Mouse (Mus musculus): Measurements from ENCODE around the gene Fam214b.

Gene Fam214b

GRCm38 (mm10) chr4:43038567-43039495 lies 7.2 kb downstream of the Fam214b start:
- peak; percentile 34 for DNase-seq (ENCODE audit: low spot score)

GRCm38 (mm10) chr4:43037860-43038566 lies 8.0 kb downstream of the Fam214b start:
- no peak for DNase-seq (ENCODE audit: low spot score)

DNA sequence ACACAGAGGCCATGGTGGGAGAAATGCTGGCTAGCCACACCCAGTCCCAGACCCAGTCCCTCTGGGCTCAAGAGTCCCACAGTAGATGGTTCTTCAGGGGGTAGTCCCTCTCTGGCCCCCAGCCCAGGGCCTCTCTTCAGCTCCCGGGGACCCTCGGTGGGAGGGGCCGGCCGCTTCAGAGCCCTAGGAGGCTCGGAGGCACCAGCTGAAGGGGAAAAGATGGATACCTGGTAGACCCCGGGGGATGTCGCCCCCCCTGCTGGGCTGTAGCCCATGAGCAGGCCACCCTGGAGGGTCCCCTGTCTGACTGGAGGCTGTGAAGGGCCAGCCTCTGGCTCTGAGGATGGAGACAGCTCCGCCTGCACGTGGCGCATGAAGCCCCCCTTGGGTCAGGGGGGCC lies 9.7 kb downstream of the Fam214b start:
- no peak for DNase-seq (ENCODE audit: low spot score)

DNA sequence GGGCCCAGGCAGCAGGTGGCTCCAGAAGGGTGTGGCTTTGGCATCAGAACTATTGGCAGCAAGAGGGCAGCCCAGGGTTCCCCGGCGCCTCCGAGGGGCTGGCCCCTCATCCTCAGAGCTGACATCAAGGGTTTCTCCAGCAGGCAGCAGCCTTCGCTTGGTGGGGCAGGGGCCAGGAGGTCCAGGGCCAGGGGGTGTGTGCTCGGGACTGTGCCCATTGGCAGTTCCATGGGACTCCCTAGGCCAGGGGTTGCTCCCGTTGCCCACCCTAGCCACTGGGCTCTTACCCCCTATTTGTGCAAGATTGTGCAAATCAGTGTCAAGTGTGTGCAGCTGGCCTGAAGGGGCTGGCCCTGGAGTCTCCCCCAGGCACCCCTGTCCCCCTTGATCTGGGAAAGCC lies 10.2 kb downstream of the Fam214b start:
- no peak for DNase-seq (ENCODE audit: low spot score)

GRCm38 (mm10) chr4:43033481-43033880 lies 12.5 kb downstream of the Fam214b start:
- no peak for DNase-seq (ENCODE audit: low spot score)

DNA sequence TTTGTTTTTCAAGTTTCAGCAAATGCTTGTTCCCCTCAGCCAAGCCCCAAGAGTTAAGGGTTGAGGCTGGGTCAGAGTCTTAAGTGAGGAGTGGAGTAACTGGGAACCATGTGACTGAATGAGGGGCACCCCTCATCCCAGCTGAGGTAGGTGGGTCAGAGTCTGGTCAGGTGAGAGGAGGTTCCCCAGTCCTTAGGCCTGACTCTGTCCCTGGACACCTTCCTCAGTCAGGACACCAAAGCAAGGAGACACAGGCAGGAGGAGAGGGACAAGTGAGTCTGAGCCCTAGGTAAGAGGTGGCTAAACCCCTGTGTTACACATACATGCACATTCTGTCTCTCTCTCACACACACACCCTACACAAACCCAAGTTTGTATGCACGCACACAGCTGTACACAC lies 13.5 kb downstream of the Fam214b start:
- no peak for DNase-seq (ENCODE audit: low spot score)

DNA sequence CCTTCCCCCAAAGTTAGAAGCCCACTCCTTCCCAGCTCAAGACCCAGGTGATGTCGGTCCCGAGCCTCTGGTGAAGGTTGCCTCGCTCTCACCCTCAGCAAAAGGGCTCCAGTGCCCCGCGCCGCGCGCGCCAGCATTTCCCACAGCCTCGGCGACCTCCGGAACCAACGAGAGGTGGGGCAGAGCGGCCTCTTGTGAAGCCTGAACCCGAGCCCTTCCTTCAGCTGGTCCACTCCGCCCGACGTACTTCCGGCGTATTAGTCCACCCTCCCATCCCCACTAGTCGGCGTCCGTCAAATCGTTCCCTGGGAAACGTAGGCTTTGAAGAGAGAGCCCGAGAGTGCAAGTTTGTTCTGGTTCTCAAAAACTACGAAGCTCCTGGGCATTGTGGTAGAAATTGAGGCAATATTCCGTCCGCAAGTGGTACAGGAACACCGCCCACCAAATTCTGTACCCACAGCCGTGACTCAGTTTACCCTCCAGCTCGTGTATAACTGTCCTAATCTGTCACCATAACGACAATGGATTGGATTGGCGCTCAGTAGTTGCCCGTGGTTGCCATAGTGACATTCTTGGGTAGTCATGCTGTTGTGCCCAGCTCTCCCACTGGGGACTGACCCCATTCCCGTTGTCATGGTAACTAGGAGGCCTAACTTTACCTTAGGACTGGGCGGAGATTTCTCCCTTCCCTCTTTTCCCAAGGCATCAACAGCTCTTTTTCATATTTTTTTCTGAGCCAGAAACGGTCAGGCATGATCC lies 14.6 kb downstream of the Fam214b start, which contains the start of gene Stoml2:
Stoml2 (minus strand) TSS at position 474 of the 759 bp plus-strand sequence.
- DNase-seq (ENCODE audit: low spot score), result peak; percentile 90

GRCm38 (mm10) chr4:43030780-43031230 lies 15.2 kb downstream of the Fam214b start:
- no peak for DNase-seq (ENCODE audit: low spot score)

GRCm38 (mm10) chr4:43030352-43030751 lies 15.7 kb downstream of the Fam214b start:
- DNase-seq (ENCODE audit: low spot score), result no peak

GRCm38 (mm10) chr4:43029749-43030148 lies 16.3 kb downstream of the Fam214b start:
- no peak for DNase-seq (ENCODE audit: low spot score)

DNA sequence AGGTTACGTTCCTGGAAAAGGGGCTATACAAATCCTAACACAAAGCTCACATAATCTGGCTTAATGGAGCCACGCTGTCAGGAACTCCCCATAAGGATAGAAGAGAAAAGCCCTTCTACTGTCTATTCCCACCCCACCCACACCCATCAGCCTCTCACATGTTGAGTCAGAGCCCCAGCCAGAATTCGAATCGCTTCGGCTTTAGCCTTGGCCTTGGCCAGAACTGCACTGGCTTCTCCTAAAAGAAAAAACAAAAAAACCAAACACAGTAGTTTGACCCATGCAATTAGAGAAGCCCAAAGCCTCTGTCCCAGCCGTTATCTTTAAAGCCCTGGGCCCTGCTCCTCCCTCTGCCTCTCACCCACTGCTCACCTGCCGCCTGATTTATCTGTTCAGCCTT lies 16.9 kb downstream of the Fam214b start:
- no peak for DNase-seq (ENCODE audit: low spot score)

DNA sequence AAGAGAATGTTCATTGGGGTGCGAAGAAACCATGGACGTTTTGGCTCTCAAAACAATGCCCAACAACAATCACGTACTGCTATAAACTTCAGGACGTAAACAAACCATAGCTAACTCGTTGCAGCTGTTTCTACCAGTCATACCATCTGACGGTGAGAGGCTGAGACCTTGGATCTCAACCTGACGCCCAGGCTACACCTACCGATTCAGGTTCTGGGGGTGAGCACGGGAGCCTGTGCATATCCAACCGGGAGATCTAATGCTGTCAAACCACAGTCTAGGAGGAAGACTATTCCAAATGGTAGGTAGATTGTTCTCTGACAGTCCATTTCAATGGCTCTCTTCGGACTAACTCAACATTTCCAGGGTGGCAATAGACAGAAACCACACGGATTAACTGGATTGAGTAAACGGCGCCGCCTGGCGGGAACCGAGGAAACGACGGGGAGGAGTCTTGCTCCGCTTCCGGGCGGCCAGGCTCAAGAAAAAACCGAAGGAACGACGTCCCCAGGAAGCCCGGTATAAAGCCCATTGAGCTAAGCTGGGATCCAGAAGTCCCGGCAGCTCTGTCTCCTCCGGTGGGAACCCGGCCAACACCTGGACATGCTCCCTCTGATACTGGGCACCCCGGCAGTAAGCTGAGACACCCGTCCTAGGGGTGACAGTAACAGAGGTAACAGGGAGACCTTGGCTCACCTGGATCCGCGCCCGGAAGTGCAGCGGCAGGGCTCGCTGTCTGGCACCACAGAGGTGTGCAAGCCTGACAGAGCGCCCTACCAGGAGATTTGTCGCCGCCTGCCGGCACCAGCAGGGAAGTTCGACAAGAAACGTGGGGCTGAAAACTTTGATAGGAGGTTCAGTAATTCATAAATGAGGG lies 20.7 kb downstream of the Fam214b start, which contains the start of gene Pigo:
Pigo (minus strand) TSS at position 736 of the 877 bp plus-strand sequence.
- DNase-seq (ENCODE audit: low spot score), result peak; percentile 93

GRCm38 (mm10) chr4:43024673-43025072 lies 21.3 kb downstream of the Fam214b start:
- DNase-seq (ENCODE audit: low spot score), result no peak

DNA sequence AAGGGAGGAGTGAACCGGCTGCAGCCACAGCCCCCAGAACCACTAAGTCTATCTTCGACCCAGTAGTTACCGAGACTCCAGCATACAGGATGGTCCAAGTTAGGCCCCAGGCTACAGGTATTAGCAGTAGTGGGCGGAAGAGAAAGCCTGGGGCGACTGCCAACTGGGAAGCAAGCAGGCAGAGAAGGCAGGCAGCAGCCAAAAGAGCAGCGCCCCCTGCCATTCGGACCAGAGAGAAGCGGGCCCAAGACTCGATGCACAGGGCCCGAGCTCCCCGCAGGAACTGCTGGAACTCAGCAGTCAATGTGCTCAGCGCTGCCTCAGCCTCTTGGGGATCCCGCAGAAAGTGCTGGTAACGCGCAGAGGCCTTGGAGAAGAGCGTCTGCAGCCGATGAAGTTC lies 24.7 kb downstream of the Fam214b start:
- no peak for DNase-seq (ENCODE audit: low spot score)

DNA sequence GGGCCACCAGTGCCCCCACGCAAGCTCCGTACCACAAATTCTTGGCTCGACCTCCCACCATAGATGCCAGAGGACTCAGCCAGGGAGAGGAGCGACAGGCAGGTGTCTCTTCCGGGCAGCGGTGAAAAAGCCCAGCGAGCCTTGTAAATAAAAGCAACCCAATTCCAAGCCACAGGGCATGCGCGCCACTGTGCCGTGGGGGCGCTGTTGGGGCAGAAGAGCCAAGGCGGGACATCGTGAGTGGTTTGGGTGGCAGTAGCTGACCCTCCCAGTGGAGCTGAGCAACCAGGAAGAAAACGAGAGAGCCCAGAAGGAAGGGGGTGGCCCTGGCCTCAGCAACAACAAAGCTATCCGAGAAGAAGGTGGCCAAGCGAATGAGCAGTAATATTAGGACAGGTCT lies 25.1 kb downstream of the Fam214b start:
- no peak for DNase-seq (ENCODE audit: low spot score)

DNA sequence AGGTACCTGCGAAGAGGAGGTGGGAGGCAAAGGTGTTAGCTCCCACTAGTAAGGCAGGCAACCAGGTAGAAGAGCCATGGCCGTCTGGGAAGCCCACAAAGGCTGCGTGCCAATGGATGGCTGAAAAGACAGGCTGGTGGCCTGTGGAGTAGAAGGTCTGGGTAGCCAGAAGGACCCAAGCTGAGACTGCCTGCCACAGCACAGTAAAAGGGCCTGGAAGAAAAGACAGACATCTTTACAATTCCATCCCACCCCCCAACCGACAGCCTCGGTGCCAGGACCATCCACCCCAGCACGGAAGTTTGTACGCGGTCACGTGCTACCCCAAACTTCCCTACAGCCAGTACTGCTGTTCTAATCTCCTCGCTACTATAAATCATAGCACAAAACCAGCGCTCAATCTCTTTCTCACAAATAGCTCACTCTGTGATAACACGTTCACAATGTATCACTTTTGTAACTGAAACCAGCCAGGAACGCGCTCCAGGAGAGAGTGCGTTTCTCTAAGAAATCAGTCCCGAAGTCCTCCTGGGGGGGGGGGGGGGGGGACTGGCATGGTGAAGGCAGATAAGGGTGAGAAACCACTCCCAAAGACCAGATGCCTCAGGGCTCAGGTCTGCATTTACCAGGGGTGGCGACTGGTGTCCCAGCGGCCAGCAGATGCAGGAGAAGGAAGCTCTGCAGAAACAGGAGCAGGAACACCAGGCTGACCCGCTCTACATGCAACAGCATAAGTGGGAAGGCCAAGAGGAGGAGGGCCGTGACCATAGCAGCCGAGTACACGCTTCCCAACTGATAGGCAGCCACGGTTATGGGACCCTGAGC lies 26.2 kb downstream of the Fam214b start:
- DNase-seq (ENCODE audit: low spot score), result no peak

- DNase-seq (ENCODE audit: low spot score), result no peak
Observed at GRCm38 (mm10) chr4:43019176-43019575, 26.8 kb downstream of the Fam214b start.

DNA sequence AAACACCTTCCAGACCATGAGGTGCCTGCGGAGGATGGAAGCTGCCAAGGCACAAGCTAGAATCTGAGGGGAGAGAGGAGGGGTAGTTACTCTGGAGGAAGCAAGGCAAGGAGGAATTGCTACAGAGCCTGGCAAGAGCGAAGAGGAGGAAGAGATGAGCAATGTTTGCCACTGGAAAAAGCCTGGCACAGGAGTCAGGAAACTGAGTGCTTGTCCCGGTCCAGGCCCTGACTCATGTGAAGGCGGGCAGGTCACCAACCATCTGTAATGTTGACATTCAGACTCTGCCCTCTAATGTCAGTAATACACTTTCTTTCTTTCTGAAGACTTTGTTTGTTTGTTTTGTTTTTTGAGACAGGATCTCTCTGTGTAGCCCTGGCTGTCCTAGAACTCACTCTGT lies 27.9 kb downstream of the Fam214b start:
- no peak for DNase-seq (ENCODE audit: low spot score)

DNA sequence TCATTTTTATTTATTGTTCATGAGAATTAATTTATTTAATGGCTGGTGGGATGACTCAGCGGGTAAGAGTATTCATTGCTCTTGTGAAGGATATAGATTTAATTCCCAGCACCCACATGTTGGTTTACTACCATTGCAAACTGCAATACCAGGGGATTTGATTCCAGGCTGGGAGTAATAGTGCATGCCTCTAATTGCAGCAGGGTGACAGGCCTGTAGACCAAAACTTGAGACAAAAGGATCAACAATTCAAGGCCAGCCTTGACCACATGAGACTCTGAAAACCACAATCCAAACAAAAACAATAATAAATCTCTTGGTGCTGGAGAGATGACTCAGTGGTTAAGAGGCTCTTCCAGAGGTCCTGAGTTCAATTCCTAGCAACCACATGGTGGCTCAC lies 33.9 kb downstream of the Fam214b start:
- DNase-seq (ENCODE audit: low spot score), result no peak

Measured in ovary, postnatal 36 days (tissue).